Mouse (Mus musculus) intestine, postnatal 0 days (tissue): ENCODE measurements around the gene Lipf. TPM values are rescaled to one million over a fixed set of nuclear protein-coding genes. Genes with fewer than 3 reads are reported as not detected.

Source experiments
- ATAC-seq: fragments of 200-750 bp; cut with Nextera tagmentation; 2 replicates; pipeline ENCODE4 v1.8.0; 2017; ENCODE audit warnings: mild to moderate bottlenecking, moderate TSS enrichment, moderate library complexity
- H3K27ac ChIP-seq: fragments of 300-500 bp; sonication (generic); 2 replicates; pipeline ENCODE4 v1.5.1; 2014; ENCODE audit warnings: mild to moderate bottlenecking, low read depth, low read length, moderate library complexity
- H3K27me3 ChIP-seq: fragments of 300-500 bp; sonication (generic); replicated peaks from 2 replicates; pipeline ENCODE4 v1.6.1; 2014; ENCODE audit warnings: low read length, mixed read lengths; ENCODE audit not compliant: control insufficient read depth, insufficient read depth
- H3K36me3 ChIP-seq: fragments of 300-500 bp; sonication (generic); 2 replicates; pipeline ENCODE4 v1.6.1; 2014; ENCODE audit warnings: mild to moderate bottlenecking, moderate library complexity; ENCODE audit not compliant: control insufficient read depth, insufficient read depth
- H3K4me1 ChIP-seq: fragments of 300-500 bp; sonication (generic); replicated peaks from 2 replicates; pipeline ENCODE4 v1.6.1; 2014; ENCODE audit warnings: antibody characterized with exemption, low read length, mixed read lengths; ENCODE audit not compliant: control insufficient read depth, insufficient read depth
- H3K4me2 ChIP-seq: fragments of 300-500 bp; sonication (generic); replicated peaks from 2 replicates; pipeline ENCODE4 v1.6.1; 2014; ENCODE audit warnings: low read depth, mild to moderate bottlenecking, moderate library complexity
- H3K4me3 ChIP-seq: fragments of 300-500 bp; sonication (generic); 2 replicates; pipeline ENCODE4 v1.5.1; 2014; ENCODE audit warnings: low read depth, low read length
- H3K9ac ChIP-seq: fragments of 300-500 bp; sonication (generic); 2 replicates; pipeline ENCODE4 v1.6.1; 2014; ENCODE audit warnings: mild to moderate bottlenecking, low read depth, low read length
- H3K9me3 ChIP-seq: fragments of 300-500 bp; sonication (generic); 2 replicates; pipeline ENCODE4 v1.6.1; 2016; ENCODE audit warnings: mixed run types; ENCODE audit not compliant: control insufficient read depth
- CTCF ChIP-seq: sonication (generic); IDR thresholded peaks from 2 replicates; pipeline ENCODE4 v1.5.1; 2016; ENCODE audit warnings: low read depth, mild to moderate bottlenecking, control low read depth, antibody characterized with exemption, moderate library complexity
- WGBS: fragments of 180-500 bp; shearing (Covaris S2); extraction: QIAGEN DNeasy Blood & Tissue Kit; methylation state at CpG from one replicate; pipeline ENCODE4 v1.1.7; 2014; 5-methylcytosine and 5-hydroxymethylcytosine counted together
- polyA plus RNA-seq: library from polyadenylated mRNA; unstranded; fragments of >200 nt; fragmentation: Nextera tagmentation; extraction: Ambion mirVana; gene quantifications from 2 replicates; pipeline ENCODE4 v1.2.1, GENCODE M21; 2015

The Lipf gene
- polyA plus RNA-seq, 1 experiment from 2014 or later = 2.2 TPM

DNA sequence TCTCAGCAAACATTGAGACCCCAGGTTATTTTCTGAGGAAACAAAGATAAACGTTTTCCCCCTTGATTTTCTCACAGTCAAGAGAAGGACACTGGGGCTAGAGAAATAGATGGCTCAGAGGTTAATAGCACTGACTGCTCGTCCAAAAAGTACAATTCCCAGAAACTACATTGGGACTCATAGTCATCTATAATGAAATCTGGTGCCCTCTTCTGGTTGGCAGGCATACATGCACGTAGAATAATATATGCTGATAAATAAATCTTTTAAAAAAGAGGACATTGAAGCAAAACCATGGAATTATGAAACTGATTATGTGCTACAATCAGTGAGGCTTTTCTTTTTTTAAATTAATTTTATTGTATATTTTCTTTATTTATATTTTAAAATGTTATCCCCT lies 61.8 kb downstream of the Lipf start:
- H3K9ac ChIP-seq = no peak overlapping the region
- H3K4me1 ChIP-seq = no peaks in the 10 kb centered on the region
- WGBS = 46% methylated on average over 3 of the region's 3 CpGs
- H3K4me3 ChIP-seq = no peak overlapping the region
- ATAC-seq = 0 out of 2 replicates have a peak, but pooled peaks have one; percentile 31
- H3K9me3 ChIP-seq = no peaks in the 10 kb centered on the region
- peak; percentile 71 for TF ChIP-seq CTCF
- H3K27me3 ChIP-seq = no peaks in the 10 kb centered on the region
- no peak overlapping the region for H3K27ac ChIP-seq
- no peaks in the 10 kb centered on the region for H3K36me3 ChIP-seq
- H3K4me2 ChIP-seq = no peak overlapping the region

Other genes starting within 250 kb of the Lipf start
- 0.22 and 0.25 TPM in 2 replicates for gene Lipo2, start 209.8 kb upstream of the Lipf start, polyA plus RNA-seq
- 18.3 and 19.3 TPM in 2 replicates for gene Lipo3, start 199.2 kb upstream of the Lipf start, polyA plus RNA-seq
- not detected in 2 replicates for gene Lipo1, start 173.7 kb upstream of the Lipf start, polyA plus RNA-seq
- 0.23 and 0.39 TPM in 2 replicates for gene Lipk, start 47.1 kb downstream of the Lipf start, polyA plus RNA-seq
- gene Lipn, start 106.2 kb downstream of the Lipf start, polyA plus RNA-seq = 0.08 TPM in 1 of 2 replicates, not detected in the other
- not detected in 2 replicates for gene Lipm, start 139.7 kb downstream of the Lipf start, polyA plus RNA-seq
- gene Ankrd22, start 204.9 kb downstream of the Lipf start, polyA plus RNA-seq = 3.0 TPM in 2 replicates
- 14.8 and 16.8 TPM in 2 replicates for gene Stambpl1, start 231.0 kb downstream of the Lipf start, polyA plus RNA-seq